Mouse (Mus musculus) erythroblast, adult 5-6 weeks (primary cell): ENCODE results near the gene 0610010K14Rik. TPM values are rescaled to one million over a fixed set of nuclear protein-coding genes. Genes with fewer than 3 reads are reported as not detected.

ENCODE experiments used
- ATAC-seq: replicated peaks from 2 replicates; pipeline ENCODE4 v1.8.0; 2016; ENCODE audit warnings: moderate number of reproducible peaks, mild to moderate bottlenecking, moderate TSS enrichment, inconsistent platforms; ENCODE audit not compliant: poor library complexity, low FRiP score, severe bottlenecking
- total RNA-seq, 2 experiments: library from RNA; stranded (forward) in 1 of 2; stranded (reverse) in 1 of 2; fragments of 150-400 nt in 1 of 2; fragments of 200-764, 138-1000 nt in 1 of 2; gene quantifications; 2 replicates each; pipeline versions ENCODE4 v1.2.3 to v1.2.4; 2015 to 2017; ENCODE audit warnings: low replicate concordance in 2 of 2

The 0610010K14Rik gene
- total RNA-seq (2015; ENCODE audit: low replicate concordance) (16.5 and 20.3 TPM in 2 replicates), total RNA-seq (2017; ENCODE audit: low replicate concordance) (3.8 and 7.8 TPM in 2 replicates)

GRCm38 (mm10) chr11:70237457-70238167, at the start of gene 0610010K14Rik:
0610010K14Rik (minus strand) TSS chr11:70237914.
- ATAC-seq = peak; percentile 84

- ATAC-seq = no peak
Measured at GRCm38 (mm10) chr11:70285686-70286085, 48.0 kb upstream of the 0610010K14Rik start.

GRCm38 (mm10) chr11:70284757-70285156, 47.0 kb upstream of the 0610010K14Rik start:
- no peak for ATAC-seq

- ATAC-seq = no peak
Measured at GRCm38 (mm10) chr11:70283666-70284065, 46.0 kb upstream of the 0610010K14Rik start.

- ATAC-seq = no peak
Measured at GRCm38 (mm10) chr11:70280441-70280840, 42.7 kb upstream of the 0610010K14Rik start.

GRCm38 (mm10) chr11:70278961-70279360, 41.2 kb upstream of the 0610010K14Rik start:
- ATAC-seq = no peak

- ATAC-seq = no peak
Measured at GRCm38 (mm10) chr11:70271641-70272040, 33.9 kb upstream of the 0610010K14Rik start.

GRCm38 (mm10) chr11:70266405-70266804, 28.7 kb upstream of the 0610010K14Rik start:
- no peak for ATAC-seq

GRCm38 (mm10) chr11:70265819-70266218, 28.1 kb upstream of the 0610010K14Rik start:
- ATAC-seq = no peak

- no peak for ATAC-seq
Measured at GRCm38 (mm10) chr11:70265252-70265651, 27.5 kb upstream of the 0610010K14Rik start.

GRCm38 (mm10) chr11:70259035-70259434, 21.3 kb upstream of the 0610010K14Rik start:
- no peak for ATAC-seq

GRCm38 (mm10) chr11:70254931-70255531, 17.3 kb upstream of the 0610010K14Rik start, which contains the start of gene Alox12:
Alox12 (minus strand) TSS chr11:70255353.
- no peak for ATAC-seq

- no peak for ATAC-seq
Measured at GRCm38 (mm10) chr11:70254337-70254736, 16.6 kb upstream of the 0610010K14Rik start.

- no peak for ATAC-seq
Measured at GRCm38 (mm10) chr11:70251853-70252252, 14.1 kb upstream of the 0610010K14Rik start.

GRCm38 (mm10) chr11:70250150-70250549, 12.4 kb upstream of the 0610010K14Rik start:
- ATAC-seq = no peak

GRCm38 (mm10) chr11:70247136-70247845, 9.6 kb upstream of the 0610010K14Rik start:
- ATAC-seq = peak; percentile 69; the same call in 1 of the 2 replicates

GRCm38 (mm10) chr11:70242591-70242990, 4.9 kb upstream of the 0610010K14Rik start:
- ATAC-seq = no peak

- ATAC-seq = peak; percentile 71
Measured at GRCm38 (mm10) chr11:70239541-70240279, 2.0 kb upstream of the 0610010K14Rik start, which contains the start of the genes Gm21988 and Rnasek. Gm21988 (minus strand) TSS chr11:70239830. Rnasek (minus strand) TSS chr11:70239842.

- ATAC-seq = peak; percentile 18
Measured at GRCm38 (mm10) chr11:70238591-70239440, 1.1 kb upstream of the 0610010K14Rik start.
